10 mouse cellular contexts compared by ENCODE assay signal in genomic region chr11:64801351-64801750, GRCm38 (mm10).
DNase-seq lines count a peak whose midpoint lies in the region; ATAC-seq lines count a peak whose summit lies in the region.
"Had no signal": no experiment of that assay in that cellular context is flagged by ENCODE, and none has a peak within 500 bp of the region (broad histone marks: within the 10 kb centered on the region; RNA-seq: fewer than 3 reads in every experiment).

No protein-coding gene starts in this region.

- H3K9ac ChIP-seq in embryonic facial prominence, embryonic 12.5 days, result no peak overlapping the region
- peak overlapping the region; percentile 45 for H3K9ac ChIP-seq in liver, embryonic 15.5 days
- H3K9ac ChIP-seq: heart, embryonic 15.5 days had no signal

- no peak overlapping the region for H3K4me3 ChIP-seq in embryonic facial prominence, embryonic 12.5 days
- H3K4me3 ChIP-seq in liver, embryonic 15.5 days (replicated peaks), result peak overlapping the region; percentile 10
- H3K4me3 ChIP-seq: heart, embryonic 15.5 days had no signal

- peaks cover 29% of the 10 kb centered on the region for H3K4me1 ChIP-seq in embryonic facial prominence, embryonic 12.5 days
- H3K4me1 ChIP-seq in liver, embryonic 15.5 days (replicated peaks), result peaks cover 18% of the 10 kb centered on the region
- H3K4me1 ChIP-seq: heart, embryonic 15.5 days had no signal

- H3K36me3 ChIP-seq in embryonic facial prominence, embryonic 12.5 days, result no peaks in the 10 kb centered on the region
- no peaks in the 10 kb centered on the region for H3K36me3 ChIP-seq in liver, embryonic 15.5 days (replicated peaks)
- H3K36me3 ChIP-seq: heart, embryonic 15.5 days had no signal

- no peaks in the 10 kb centered on the region for H3K9me3 ChIP-seq in embryonic facial prominence, embryonic 12.5 days
- H3K9me3 ChIP-seq in liver, embryonic 15.5 days (replicated peaks), result no peaks in the 10 kb centered on the region
- H3K9me3 ChIP-seq: heart, embryonic 15.5 days had no signal

- WGBS in embryonic facial prominence, embryonic 12.5 days, result 13% methylated on average over 10 of the region's 10 CpGs
- WGBS in liver, embryonic 15.5 days (ENCODE audit: insufficient replicate concordance), result 13% methylated on average over 10 of the region's 10 CpGs

- 0 out of 2 replicates have a peak, but pooled peaks have one; percentile 31 for ATAC-seq in embryonic facial prominence, embryonic 12.5 days (ENCODE audit: insufficient number of reproducible peaks, insufficient read depth, low FRiP score, low TSS enrichment)
- ATAC-seq in liver, embryonic 15.5 days (ENCODE audit: insufficient read depth), result peak; percentile 100

- H3K4me2 ChIP-seq in embryonic facial prominence, embryonic 12.5 days (replicated peaks), result peak overlapping the region; percentile 40
- peak overlapping the region; percentile 58 for H3K4me2 ChIP-seq in liver, embryonic 15.5 days
- H3K4me2 ChIP-seq: heart, embryonic 15.5 days had no signal

- peak overlapping the region; percentile 82 for H3K27ac ChIP-seq in embryonic facial prominence, embryonic 12.5 days
- peak overlapping the region; percentile 85 for H3K27ac ChIP-seq in liver, embryonic 15.5 days (replicated peaks)
- H3K27ac ChIP-seq: heart, embryonic 15.5 days had no signal

- intact Hi-C loops in left cerebral cortex, postnatal 36 days (cut with DNase I), result no loop called here

- H3K27me3 ChIP-seq in embryonic facial prominence, embryonic 12.5 days, result no peaks in the 10 kb centered on the region
- H3K27me3 ChIP-seq in liver, embryonic 15.5 days, result no peaks in the 10 kb centered on the region
- H3K27me3 ChIP-seq: heart, embryonic 15.5 days had no signal

- peak; percentile 0 for DNase-seq in lung, postnatal 25 days (ENCODE audit: low spot score)
- DNase-seq in lung, postnatal 10 days, result no peak
- DNase-seq in thymus, postnatal 25 days, result peak; percentile 74
- DNase-seq in right cerebral cortex, postnatal 25 days, result no peak
- DNase-seq in left cerebral cortex, postnatal 36 days (ENCODE audit: low spot score in 2 of 2), result no peak
- no peak for DNase-seq in adrenal gland, adult 8-10 months
- DNase-seq: left cerebral cortex, postnatal 4 days had no signal

Comparison
In these comparisons a context has a peak if more than half of its experiments do, and no peak if none do; other contexts are left out.
1. DNase-seq: peak in lung, postnatal 25 days (single experiment) and thymus, postnatal 25 days (single experiment); none in lung, postnatal 10 days (single experiment), right cerebral cortex, postnatal 25 days (single experiment), left cerebral cortex, postnatal 36 days (0 of 2) and adrenal gland, adult 8-10 months (single experiment).